ENCODE assay signal across 1 mouse cellular context in genomic region chr8:123254099-123254885, GRCm38 (mm10).
TF ChIP-seq lines count a peak whose summit lies in the region.

Gene Zfp276, plus strand, starts transcription at chr8:123254195.
Gene Vps9d1, minus strand, starts transcription at chr8:123254348.

TF ChIP-seq in CH12.LX, 34 proteins besides CTCF, POLR2A, EP300 and RAD21 (continued from another document):
- TF ChIP-seq UBTF (IDR thresholded peaks at IDR 0.05; ENCODE audit: low read depth, low read length): peak; percentile 54; the same call in 1 of the 2 replicates
- TF ChIP-seq RCOR1 (conservative IDR thresholded peaks at IDR 0.05; ENCODE audit: low read depth, low read length): no peak
- TF ChIP-seq POLR2AphosphoS2 (IDR thresholded peaks at IDR 0.05; ENCODE audit: low read depth, low read length): no peak
- no peak for TF ChIP-seq ZKSCAN1 (IDR thresholded peaks at IDR 0.05; ENCODE audit: borderline replicate concordance, low read depth, low read length)
- no peak for TF ChIP-seq TBP (conservative IDR thresholded peaks at IDR 0.05; ENCODE audit: low read depth, low read length)
- TF ChIP-seq BHLHE40 (IDR thresholded peaks at IDR 0.05; ENCODE audit: low read depth, low read length): no peak
- TF ChIP-seq JUN (IDR thresholded peaks at IDR 0.05; ENCODE audit: insufficient read depth, low read depth, low read length): no peak
- no peak for TF ChIP-seq ZNF384 (IDR thresholded peaks at IDR 0.05; ENCODE audit: low read depth, low read length)
- no peak for TF ChIP-seq JUND (conservative IDR thresholded peaks at IDR 0.05; ENCODE audit: low read depth, low read length)
- TF ChIP-seq ETS1 (conservative IDR thresholded peaks at IDR 0.05; ENCODE audit: low read depth, low read length): no peak
- peak; percentile 39 for TF ChIP-seq SIN3A (IDR thresholded peaks at IDR 0.05; ENCODE audit: low read length)
- TF ChIP-seq MEF2A (IDR thresholded peaks at IDR 0.05; ENCODE audit: borderline replicate concordance, low read depth, low read length): peak; percentile 39; the same call in 1 of the 2 replicates
- TF ChIP-seq USF1 (IDR thresholded peaks at IDR 0.05; ENCODE audit: low read depth, low read length): no peak
- no peak for TF ChIP-seq MYC (IDR thresholded peaks at IDR 0.05; ENCODE audit: low read depth, low read length)
- TF ChIP-seq KAT2A (IDR thresholded peaks at IDR 0.05; ENCODE audit: insufficient replicate concordance, low read length): peak; percentile 73; the same call in 1 of the 2 replicates
- TF ChIP-seq MXI1 (IDR thresholded peaks at IDR 0.05; ENCODE audit: low read depth, low read length): peak; percentile 79; the same call in 1 of the 2 replicates
- TF ChIP-seq CHD1 (IDR thresholded peaks at IDR 0.05; ENCODE audit: low read depth, low read length): no peak
- TF ChIP-seq NELFE (IDR thresholded peaks at IDR 0.05; ENCODE audit: low read depth, low read length): no peak; the same call in 1 of the 2 replicates
- no peak for TF ChIP-seq MAZ (IDR thresholded peaks at IDR 0.05; ENCODE audit: low read depth, low read length)
- TF ChIP-seq NRF1 (IDR thresholded peaks at IDR 0.05; ENCODE audit: low read depth, low read length): peak; percentile 49; the same call in 1 of the 2 replicates
- TF ChIP-seq GABPA (IDR thresholded peaks at IDR 0.05; ENCODE audit: insufficient replicate concordance, low read depth, low read length): no peak; the same call in 1 of the 2 replicates
- peak; percentile 55; the same call in 1 of the 2 replicates for TF ChIP-seq TCF12 (IDR thresholded peaks at IDR 0.05; ENCODE audit: low read depth, low read length)
- no peak for TF ChIP-seq MAFK (IDR thresholded peaks at IDR 0.05; ENCODE audit: insufficient replicate concordance, low read length)
- peak; percentile 30; the same call in 1 of the 2 replicates for TF ChIP-seq ZMIZ1 (IDR thresholded peaks at IDR 0.05; ENCODE audit: low read depth, low read length)
- TF ChIP-seq PAX5 (IDR thresholded peaks at IDR 0.05; ENCODE audit: low read length): no peak
- TF ChIP-seq USF2 (conservative IDR thresholded peaks at IDR 0.05; ENCODE audit: low read depth, low read length): no peak
- TF ChIP-seq E2F4 (IDR thresholded peaks at IDR 0.05; ENCODE audit: insufficient replicate concordance, low read depth, low read length): no peak
